ENCODE assay signal across 9 mouse cellular contexts in the genomic region with DNA sequence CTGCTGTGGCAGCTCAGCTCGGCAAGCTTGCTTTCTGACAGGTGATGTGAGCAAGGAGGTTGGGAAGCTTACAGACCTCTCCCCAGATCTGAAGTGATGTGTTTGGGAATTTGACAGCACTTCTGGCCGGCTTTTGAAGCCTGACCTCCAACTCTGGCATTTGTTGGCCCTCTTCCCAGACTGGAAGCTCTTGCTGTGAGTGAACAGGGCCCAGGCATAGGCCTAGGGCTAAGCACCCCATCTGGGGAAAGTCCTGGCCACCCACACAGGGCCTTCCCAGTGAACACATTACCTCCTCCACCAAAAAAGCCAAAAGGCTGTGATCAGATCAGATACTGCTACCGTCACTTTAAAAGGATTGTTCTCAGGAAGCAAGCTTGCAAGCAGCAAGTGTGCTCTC. TPM values are rescaled to one million over a fixed set of nuclear protein-coding genes. Genes with fewer than 3 reads are reported as not detected.
DNase-seq lines count a peak whose midpoint lies in the region; ATAC-seq lines count a peak whose summit lies in the region.
"Had no signal": no experiment of that assay in that cellular context is flagged by ENCODE, and none has a peak within 500 bp of the region (broad histone marks: within the 10 kb centered on the region; RNA-seq: fewer than 3 reads in every experiment).

No protein-coding gene starts in this region.

- intact Hi-C loops in heart, postnatal 25 days (cut with DNase I): no loop called here

- DNase-seq in heart, adult 11 months: peak; percentile 95
- DNase-seq in heart, postnatal 25 days (ENCODE audit: low spot score): no peak
- peak; percentile 81 for DNase-seq in adipocyte (ENCODE audit: low spot score)
- DNase-seq in gastrocnemius, postnatal 25 days: peak; percentile 35
- peak; percentile 77 to 83 for DNase-seq in kidney, postnatal 25 days
- no peak for DNase-seq in layer of hippocampus, adult 9-10 months (ENCODE audit: low spot score)
- no peak for DNase-seq in left cerebral cortex, adult 8-10 months (ENCODE audit: low spot score in 2 of 2)

- ATAC-seq in monocyte, adult 5-6 weeks (replicated peaks; ENCODE audit: insufficient number of reproducible peaks, low FRiP score, low TSS enrichment, poor library complexity, severe bottlenecking): no peak

RNA-seq across cellular contexts. Expression of a gene that starts 7.1 kb away (rescaled TPM):
- not detected for total RNA-seq in heart, postnatal 25 days (2021)
- not detected for total RNA-seq in gastrocnemius, postnatal 25 days (2021)
- total RNA-seq in monocyte, adult 5-6 weeks (2017): not detected in 3 replicates
- total RNA-seq in left cerebral cortex, adult 8-10 months (2022): 1 to 10 TPM in 3 of 4 experiments, under 1 TPM in 1; 0.28 to 4.8 (median 2.4) TPM
- total RNA-seq: CH12.LX had no signal

RNA-seq across cellular contexts. Expression of a gene that starts 19.1 kb away (rescaled TPM):
- not detected for total RNA-seq in heart, postnatal 25 days (2021)
- not detected for total RNA-seq in gastrocnemius, postnatal 25 days (2021)
- not detected in 3 replicates for total RNA-seq in monocyte, adult 5-6 weeks (2017)
- not detected for total RNA-seq in left cerebral cortex, adult 8-10 months (2022)
- total RNA-seq: CH12.LX had no signal

RNA-seq across cellular contexts. Expression of a gene that starts 47.8 kb away (rescaled TPM):
- total RNA-seq in heart, postnatal 25 days (2021): under 1 TPM; 0.21 to 0.28 TPM
- total RNA-seq in gastrocnemius, postnatal 25 days (2021): not detected
- not detected in 3 replicates for total RNA-seq in monocyte, adult 5-6 weeks (2017)
- total RNA-seq in left cerebral cortex, adult 8-10 months (2022): not detected

Comparison
In these comparisons a context has a peak if more than half of its experiments do, and no peak if none do; other contexts are left out.
1. DNase-seq: peak in heart, adult 11 months (single experiment), adipocyte (single experiment), gastrocnemius, postnatal 25 days (single experiment) and kidney, postnatal 25 days (2 of 2); none in heart, postnatal 25 days (single experiment), layer of hippocampus, adult 9-10 months (single experiment) and left cerebral cortex, adult 8-10 months (0 of 2).